Mouse (Mus musculus) sigmoid colon, adult 10 weeks (tissue): ENCODE data around the gene Snrpg. TPM values are rescaled to one million over a fixed set of nuclear protein-coding genes. Genes with fewer than 3 reads are reported as not detected.

ENCODE experiments used
- polyA plus RNA-seq: library from polyadenylated mRNA; stranded (reverse); fragments of 350-450 nt; fragmentation: Illumina TruSeq; extraction: RNeasy Lipid Tissue Mini Kit (QIAGEN cat#74804); gene quantifications from one replicate; pipeline ENCODE4 v1.2.3, GENCODE M21; 2014; ENCODE audit warnings: low read depth, low replicate concordance

Snrpg gene
- 17.9 TPM for polyA plus RNA-seq

GRCm38 (mm10) chr6:86370764-86371339 lies at the start of gene Snrpg:
Snrpg (plus strand) TSS chr6:86371304.

GRCm38 (mm10) chr6:86365371-86366124 lies 5.6 kb upstream of the Snrpg start, which contains the start of gene Fam136a:
Fam136a (plus strand) TSS chr6:86365646.

GRCm38 (mm10) chr6:86396581-86397256 lies 25.6 kb downstream of the Snrpg start, which contains the start of gene Pcyox1:
Pcyox1 (minus strand) TSS chr6:86397154.

GRCm38 (mm10) chr6:86404100-86404861 lies 33.2 kb downstream of the Snrpg start, which contains the start of gene Tia1:
Tia1 (plus strand) TSS chr6:86404219.

GRCm38 (mm10) chr6:86426358-86426757 lies 55.3 kb downstream of the Snrpg start, which contains the start of gene Gm44790:
Gm44790 (plus strand) TSS chr6:86426658.

Other genes with a start within 250 kb of the Snrpg start
- gene Tgfa, start 176.1 kb upstream of the Snrpg start, polyA plus RNA-seq, result 10.6 TPM
- 72.4 TPM for gene Fam136a, start 5.7 kb upstream of the Snrpg start, polyA plus RNA-seq
- 66.1 TPM for gene Pcyox1, start 25.9 kb downstream of the Snrpg start, polyA plus RNA-seq
- gene Tia1, start 32.9 kb downstream of the Snrpg start, polyA plus RNA-seq, result 173 TPM
- gene Gm44790, start 55.4 kb downstream of the Snrpg start, polyA plus RNA-seq, result not detected
- gene C87436, start 67.1 kb downstream of the Snrpg start, polyA plus RNA-seq, result 7.2 TPM
- 110 TPM for gene Pcbp1, start 155.0 kb downstream of the Snrpg start, polyA plus RNA-seq